Mouse (Mus musculus): ENCODE data around the gene Schip1. TPM values are rescaled to one million over a fixed set of nuclear protein-coding genes. Genes with fewer than 3 reads are reported as not detected.

Gene Schip1
- total RNA-seq, 2 experiments from 2014 or later: 105 to 129 TPM

GRCm38 (mm10) chr3:68638703-68639102 is 574.1 kb downstream of the Schip1 start:
- DNase-seq: no peak
- intact Hi-C loops (cut with DNase I): no loop called here

GRCm38 (mm10) chr3:68642935-68643334 is 578.3 kb downstream of the Schip1 start:
- intact Hi-C loops (cut with DNase I): no loop called here
- no peak for DNase-seq

- intact Hi-C loops (cut with DNase I): loop anchor here (2.0 to 5.0 kb wide), 2 partner anchors 51 to 62 kb away; no protein-coding TSS in a partner anchor
- DNase-seq: no peak
Observed at GRCm38 (mm10) chr3:68646387-68647130, 582.0 kb downstream of the Schip1 start.

GRCm38 (mm10) chr3:68647282-68647681 is 582.7 kb downstream of the Schip1 start:
- no peak for DNase-seq
- intact Hi-C loops (cut with DNase I): loop anchor here (2.0 to 5.0 kb wide), 2 partner anchors 50 to 62 kb away; no protein-coding TSS in a partner anchor

GRCm38 (mm10) chr3:68650251-68650650 is 585.6 kb downstream of the Schip1 start:
- intact Hi-C loops (cut with DNase I): no loop called here

GRCm38 (mm10) chr3:68656607-68657352 is 592.2 kb downstream of the Schip1 start:
- intact Hi-C loops (cut with DNase I): loop anchor here (2.0 kb wide), 1 partner anchor 18 kb away; no protein-coding TSS in a partner anchor
- no peak for DNase-seq

More at GRCm38 (mm10) chr3:68650251-68650650, 585.6 kb downstream of the Schip1 start:
- DNase-seq: no peak

- intact Hi-C loops (cut with DNase I): loop anchor here (2.0 kb wide), 1 partner anchor 17 kb away; no protein-coding TSS in a partner anchor
- no peak for DNase-seq
Observed at GRCm38 (mm10) chr3:68657589-68658245, 593.1 kb downstream of the Schip1 start.

GRCm38 (mm10) chr3:68659996-68660395 is 595.4 kb downstream of the Schip1 start:
- intact Hi-C loops (cut with DNase I): no loop called here
- no peak for DNase-seq

GRCm38 (mm10) chr3:68660538-68660937 is 595.9 kb downstream of the Schip1 start:
- intact Hi-C loops (cut with DNase I): no loop called here
- DNase-seq: no peak

GRCm38 (mm10) chr3:68662386-68662785 is 597.8 kb downstream of the Schip1 start:
- no peak for DNase-seq
- intact Hi-C loops (cut with DNase I): no loop called here

GRCm38 (mm10) chr3:68664337-68664736 is 599.7 kb downstream of the Schip1 start:
- intact Hi-C loops (cut with DNase I): no loop called here
- no peak for DNase-seq

- intact Hi-C loops (cut with DNase I): no loop called here
- no peak for DNase-seq
Observed at GRCm38 (mm10) chr3:68666377-68666776, 601.8 kb downstream of the Schip1 start.

- no peak for DNase-seq
- intact Hi-C loops (cut with DNase I): no loop called here
Observed at GRCm38 (mm10) chr3:68667852-68668251, 603.2 kb downstream of the Schip1 start.

GRCm38 (mm10) chr3:68669418-68669974 is 604.9 kb downstream of the Schip1 start:
- intact Hi-C loops (cut with DNase I): no loop called here
- DNase-seq: no peak

- DNase-seq: no peak
- intact Hi-C loops (cut with DNase I): loop anchor here (2.0 kb wide), 1 partner anchor 18 kb away; no protein-coding TSS in a partner anchor
Observed at GRCm38 (mm10) chr3:68674721-68675120, 610.1 kb downstream of the Schip1 start.

- intact Hi-C loops (cut with DNase I): loop anchor here (2.0 kb wide), 1 partner anchor 19 kb away; no protein-coding TSS in a partner anchor
- DNase-seq: no peak
Observed at GRCm38 (mm10) chr3:68675216-68675835, 610.7 kb downstream of the Schip1 start.

Measured in gastrocnemius, postnatal 36 days (tissue).